Mouse (Mus musculus) stomach, embryonic 14.5 days (tissue): Measurements from ENCODE around the gene Rab8a. TPM values are rescaled to one million over a fixed set of nuclear protein-coding genes. Genes with fewer than 3 reads are reported as not detected.

ENCODE experiments used
- ATAC-seq: fragments of 200-750 bp; cut with Nextera tagmentation; 2 replicates; pipeline ENCODE4 v1.8.0; 2017; ENCODE audit warnings: low read depth, moderate TSS enrichment; ENCODE audit not compliant: insufficient number of reproducible peaks, insufficient read depth, low FRiP score
- H3K27ac ChIP-seq: fragments of 300-500 bp; sonication (generic); 2 replicates; pipeline ENCODE4 v1.5.1; 2014; ENCODE audit warnings: mild to moderate bottlenecking, low read length, moderate library complexity, mixed read lengths
- H3K27me3 ChIP-seq: fragments of 300-500 bp; sonication (generic); 2 replicates; pipeline ENCODE4 v1.6.1; 2014; ENCODE audit warnings: low read length, control low read depth, mixed read lengths; ENCODE audit not compliant: control insufficient read depth, insufficient read depth
- H3K36me3 ChIP-seq: fragments of 300-500 bp; sonication (generic); 2 replicates; pipeline ENCODE4 v1.6.1; 2014; ENCODE audit warnings: mild to moderate bottlenecking, control low read depth, low read length, moderate library complexity, mixed read lengths; ENCODE audit not compliant: control insufficient read depth, insufficient read depth
- H3K4me1 ChIP-seq: fragments of 300-500 bp; sonication (generic); 2 replicates; pipeline ENCODE4 v1.6.1; 2014; ENCODE audit warnings: low read length, control low read depth, mixed read lengths; ENCODE audit not compliant: control insufficient read depth, insufficient read depth
- H3K4me2 ChIP-seq: fragments of 300-500 bp; sonication (generic); replicated peaks from 2 replicates; pipeline ENCODE4 v1.6.1; 2014; ENCODE audit warnings: low read depth, low read length, control low read depth
- H3K4me3 ChIP-seq: fragments of 300-500 bp; sonication (generic); 2 replicates; pipeline ENCODE4 v1.5.1; 2014; ENCODE audit warnings: low read depth, low read length, control low read depth
- H3K9ac ChIP-seq: fragments of 300-500 bp; sonication (generic); replicated peaks from 2 replicates; pipeline ENCODE4 v1.6.1; 2014; ENCODE audit warnings: low read depth, mild to moderate bottlenecking, control low read depth, low read length, moderate library complexity, mixed read lengths
- H3K9me3 ChIP-seq: fragments of 300-500 bp; sonication (generic); 2 replicates; pipeline ENCODE4 v1.6.1; 2016; ENCODE audit warnings: low read depth, low read length, control low read depth; ENCODE audit not compliant: control insufficient read depth
- WGBS: fragments of 180-500 bp; shearing (Covaris S2); extraction: QIAGEN DNeasy Blood & Tissue Kit; methylation state at CpG from one replicate; pipeline ENCODE4 v1.1.7; 2014; 5-methylcytosine and 5-hydroxymethylcytosine counted together
- polyA plus RNA-seq: library from polyadenylated mRNA; unstranded; fragments of >200 nt; fragmentation: Nextera tagmentation; extraction: Ambion mirVana; gene quantifications from 2 replicates; pipeline ENCODE4 v1.2.1, GENCODE M21; 2014

Gene Rab8a
- polyA plus RNA-seq, 1 experiment from 2014 or later = 81.5 TPM

- ATAC-seq = no peak; the same call in 1 of the 2 replicates
- Histone ChIP-seq H3K27me3 (no peaks in the 10 kb centered on the region), H3K9me3 (no peaks in the 10 kb centered on the region), H3K4me3 (no peak overlapping the region), H3K4me2 (no peak overlapping the region), H3K36me3 (peaks cover 61% of the 10 kb centered on the region), H3K9ac (no peak overlapping the region), H3K4me1 (no peaks in the 10 kb centered on the region), H3K27ac (no peak overlapping the region)
- 58% methylated on average over 5 of the region's 5 CpGs for WGBS
Observed at GRCm38 (mm10) chr8:72177346-72177925, 16.4 kb downstream of the Rab8a start.

- H3K27me3 ChIP-seq = no peaks in the 10 kb centered on the region
- H3K4me3 ChIP-seq = no peak overlapping the region
- no peak for ATAC-seq
- no peaks in the 10 kb centered on the region for H3K4me1 ChIP-seq
- H3K9me3 ChIP-seq = no peaks in the 10 kb centered on the region
- H3K9ac ChIP-seq = no peak overlapping the region
- no peak overlapping the region for H3K4me2 ChIP-seq
- H3K36me3 ChIP-seq = peaks cover 9% of the 10 kb centered on the region
- no peak overlapping the region for H3K27ac ChIP-seq
- WGBS = 72% methylated on average over 2 of the region's 2 CpGs
Observed at GRCm38 (mm10) chr8:72183554-72184202, 22.7 kb downstream of the Rab8a start.

GRCm38 (mm10) chr8:72187793-72188331 lies 26.9 kb downstream of the Rab8a start:
- H3K36me3 ChIP-seq = no peaks in the 10 kb centered on the region
- WGBS = 75% methylated on average over 2 of the region's 2 CpGs
- H3K27ac ChIP-seq = no peak overlapping the region
- H3K4me1 ChIP-seq = no peaks in the 10 kb centered on the region
- H3K9me3 ChIP-seq = no peaks in the 10 kb centered on the region
- no peaks in the 10 kb centered on the region for H3K27me3 ChIP-seq
- H3K4me2 ChIP-seq = no peak overlapping the region
- H3K9ac ChIP-seq = no peak overlapping the region
- no peak overlapping the region for H3K4me3 ChIP-seq
- no peak for ATAC-seq

- no peak within 1 kb of the TSS for H3K4me3 ChIP-seq
- H3K9ac ChIP-seq = no peak within 1 kb of the TSS
- H3K27ac ChIP-seq = peak within 1 kb of the TSS; percentile 48; the same call in 1 of the 2 replicates
- no peak within 1 kb of the TSS for H3K4me2 ChIP-seq
- ATAC-seq = peak; percentile 60
- no peaks in the 10 kb centered on the region for H3K9me3 ChIP-seq
- no peaks in the 10 kb centered on the region for H3K27me3 ChIP-seq
- 60% methylated on average over 12 of the region's 12 CpGs for WGBS
- H3K4me1 ChIP-seq = no peaks in the 10 kb centered on the region
- no peaks in the 10 kb centered on the region for H3K36me3 ChIP-seq
Observed at GRCm38 (mm10) chr8:72189417-72190214, 28.6 kb downstream of the Rab8a start, which contains the start of gene Hsh2d. Gene Hsh2d, plus strand, starts transcription at chr8:72189638.

GRCm38 (mm10) chr8:72190215-72190539 lies 29.2 kb downstream of the Rab8a start:
- Histone ChIP-seq H3K27ac (no peak overlapping the region), H3K9ac (no peak overlapping the region), H3K27me3 (no peaks in the 10 kb centered on the region), H3K36me3 (no peaks in the 10 kb centered on the region), H3K9me3 (no peaks in the 10 kb centered on the region), H3K4me1 (no peaks in the 10 kb centered on the region), H3K4me2 (no peak overlapping the region), H3K4me3 (no peak overlapping the region)
- WGBS = 74% methylated on average over 2 of the region's 2 CpGs
- 0 out of 2 replicates have a peak, but pooled peaks have one; percentile 29 for ATAC-seq

- Histone ChIP-seq H3K27me3 (no peaks in the 10 kb centered on the region), H3K9me3 (no peaks in the 10 kb centered on the region), H3K9ac (no peak overlapping the region), H3K36me3 (no peaks in the 10 kb centered on the region), H3K4me1 (no peaks in the 10 kb centered on the region), H3K27ac (no peak overlapping the region), H3K4me3 (no peak overlapping the region), H3K4me2 (no peak overlapping the region)
- no peak for ATAC-seq
Observed at GRCm38 (mm10) chr8:72192065-72192464, 31.1 kb downstream of the Rab8a start.

GRCm38 (mm10) chr8:72197997-72198396 lies 37.0 kb downstream of the Rab8a start:
- no peak overlapping the region for H3K9ac ChIP-seq
- no peaks in the 10 kb centered on the region for H3K27me3 ChIP-seq
- no peaks in the 10 kb centered on the region for H3K4me1 ChIP-seq
- no peaks in the 10 kb centered on the region for H3K36me3 ChIP-seq
- H3K9me3 ChIP-seq = peaks cover 6% of the 10 kb centered on the region; the same call in 1 of the 2 replicates
- no peak for ATAC-seq
- WGBS = 59% methylated on average over 8 of the region's 8 CpGs
- no peak overlapping the region for H3K27ac ChIP-seq
- no peak overlapping the region for H3K4me2 ChIP-seq
- H3K4me3 ChIP-seq = no peak overlapping the region

GRCm38 (mm10) chr8:72208582-72208981 lies 47.6 kb downstream of the Rab8a start:
- 74% methylated on average over 1 of the region's 1 CpGs for WGBS
- H3K27me3 ChIP-seq = no peaks in the 10 kb centered on the region
- no peak for ATAC-seq
- no peaks in the 10 kb centered on the region for H3K36me3 ChIP-seq
- H3K4me3 ChIP-seq = no peak overlapping the region
- H3K4me1 ChIP-seq = no peaks in the 10 kb centered on the region
- no peak overlapping the region for H3K27ac ChIP-seq
- H3K9ac ChIP-seq = no peak overlapping the region
- H3K9me3 ChIP-seq = peaks cover 5% of the 10 kb centered on the region; the same call in 1 of the 2 replicates
- no peak overlapping the region for H3K4me2 ChIP-seq
